Comparison of ENCODE assay signal across 12 mouse cellular contexts in genomic region chr10:42211407-42211806, GRCm38 (mm10).
DNase-seq lines count a peak whose midpoint lies in the region; ATAC-seq and TF ChIP-seq lines count a peak whose summit lies in the region.
"Had no signal": no experiment of that assay in that cellular context is flagged by ENCODE, and none has a peak within 500 bp of the region (broad histone marks: within the 10 kb centered on the region; RNA-seq: fewer than 3 reads in every experiment).

No protein-coding gene starts in this region.

- no peak overlapping the region for H3K4me2 ChIP-seq in heart, embryonic 13.5 days
- H3K4me2 ChIP-seq in heart, embryonic 12.5 days: no peak overlapping the region
- H3K4me2 ChIP-seq in limb, embryonic 14.5 days (replicated peaks; ENCODE audit: low read depth, low read length, severe bottlenecking): no peak overlapping the region

- H3K4me1 ChIP-seq in heart, embryonic 13.5 days: peaks cover 30% of the 10 kb centered on the region
- H3K4me1 ChIP-seq in heart, embryonic 12.5 days (replicated peaks): peaks cover 20% of the 10 kb centered on the region
- H3K4me1 ChIP-seq in limb, embryonic 14.5 days (ENCODE audit: control insufficient read depth, insufficient read depth, low read length): peaks cover 28% of the 10 kb centered on the region

- peaks cover 11% of the 10 kb centered on the region; the same call in 1 of the 2 replicates for H3K36me3 ChIP-seq in heart, embryonic 13.5 days
- H3K36me3 ChIP-seq in heart, embryonic 12.5 days: peaks cover 11% of the 10 kb centered on the region
- H3K36me3 ChIP-seq in limb, embryonic 14.5 days (ENCODE audit: control insufficient read depth, insufficient read depth, low read length): no peaks in the 10 kb centered on the region

- H3K27me3 ChIP-seq in heart, embryonic 13.5 days (replicated peaks): no peaks in the 10 kb centered on the region
- H3K27me3 ChIP-seq in heart, embryonic 12.5 days (replicated peaks): no peaks in the 10 kb centered on the region
- H3K27me3 ChIP-seq in limb, embryonic 14.5 days (ENCODE audit: control insufficient read depth, insufficient read depth, low read length): no peaks in the 10 kb centered on the region

- H3K4me3 ChIP-seq in heart, embryonic 13.5 days: no peak overlapping the region
- H3K4me3 ChIP-seq in heart, embryonic 12.5 days: no peak overlapping the region
- H3K4me3 ChIP-seq in limb, embryonic 14.5 days (replicated peaks; ENCODE audit: low read length): no peak overlapping the region
- H3K4me3 ChIP-seq: myocyte had no signal

- DNase-seq in kidney, postnatal 4 days: peak; percentile 37 to 44
- no peak for DNase-seq in kidney, adult 18-20 months
- DNase-seq in limb, embryonic 14.5 days (ENCODE audit: low spot score): peak; percentile 73
- DNase-seq in lung, postnatal 36 days: peak; percentile 63
- DNase-seq in urinary bladder, postnatal 10 days (ENCODE audit: low spot score): no peak
- DNase-seq: adrenal gland, postnatal 36 days; cerebellum, adult 11-12 months; left cerebral cortex, postnatal 4 days; thymus, postnatal 4 days had no signal

- H3K27ac ChIP-seq in heart, embryonic 13.5 days (replicated peaks): 0 out of 2 replicates have a peak overlapping the region, but pooled peaks have one; percentile 6
- no peak overlapping the region for H3K27ac ChIP-seq in heart, embryonic 12.5 days (ENCODE audit: poor library complexity, severe bottlenecking)
- peak overlapping the region; percentile 59 for H3K27ac ChIP-seq in limb, embryonic 14.5 days (replicated peaks; ENCODE audit: low read depth, low read length)

- no peaks in the 10 kb centered on the region for H3K9me3 ChIP-seq in heart, embryonic 13.5 days
- H3K9me3 ChIP-seq in heart, embryonic 12.5 days (replicated peaks): peaks cover 5% of the 10 kb centered on the region; the same call in 1 of the 2 replicates
- no peaks in the 10 kb centered on the region for H3K9me3 ChIP-seq in limb, embryonic 14.5 days (ENCODE audit: control insufficient read depth, low read length)

- H3K9ac ChIP-seq in heart, embryonic 13.5 days: no peak overlapping the region
- H3K9ac ChIP-seq in heart, embryonic 12.5 days: no peak overlapping the region
- H3K9ac ChIP-seq in limb, embryonic 14.5 days (ENCODE audit: low read depth, low read length, severe bottlenecking): no peak overlapping the region

- TF ChIP-seq POLR2A in limb, embryonic 14.5 days (IDR thresholded peaks at IDR 0.05; ENCODE audit: borderline replicate concordance, extremely low read depth, insufficient read depth, insufficient read length): no peak

- no peak for ATAC-seq in heart, embryonic 13.5 days (ENCODE audit: extremely low read depth, insufficient number of reproducible peaks, low FRiP score, low TSS enrichment)
- no peak for ATAC-seq in heart, embryonic 12.5 days (ENCODE audit: insufficient number of reproducible peaks, low FRiP score)
- ATAC-seq in limb, embryonic 14.5 days (ENCODE audit: low FRiP score, low read depth): peak; percentile 42; the same call in 1 of the 2 replicates

- 65% methylated on average over 7 of the region's 7 CpGs for WGBS in heart, embryonic 13.5 days
- WGBS in heart, embryonic 12.5 days: 84% methylated on average over 7 of the region's 7 CpGs
- 53% methylated on average over 7 of the region's 7 CpGs for WGBS in limb, embryonic 14.5 days

Comparison
In these comparisons a context has a peak if more than half of its experiments do, and no peak if none do; other contexts are left out.
1. DNase-seq: peak in kidney, postnatal 4 days (2 of 2), limb, embryonic 14.5 days (single experiment) and lung, postnatal 36 days (single experiment); none in kidney, adult 18-20 months (single experiment) and urinary bladder, postnatal 10 days (single experiment).